Mouse (Mus musculus): ENCODE data around the gene Pnpo.

DNA sequence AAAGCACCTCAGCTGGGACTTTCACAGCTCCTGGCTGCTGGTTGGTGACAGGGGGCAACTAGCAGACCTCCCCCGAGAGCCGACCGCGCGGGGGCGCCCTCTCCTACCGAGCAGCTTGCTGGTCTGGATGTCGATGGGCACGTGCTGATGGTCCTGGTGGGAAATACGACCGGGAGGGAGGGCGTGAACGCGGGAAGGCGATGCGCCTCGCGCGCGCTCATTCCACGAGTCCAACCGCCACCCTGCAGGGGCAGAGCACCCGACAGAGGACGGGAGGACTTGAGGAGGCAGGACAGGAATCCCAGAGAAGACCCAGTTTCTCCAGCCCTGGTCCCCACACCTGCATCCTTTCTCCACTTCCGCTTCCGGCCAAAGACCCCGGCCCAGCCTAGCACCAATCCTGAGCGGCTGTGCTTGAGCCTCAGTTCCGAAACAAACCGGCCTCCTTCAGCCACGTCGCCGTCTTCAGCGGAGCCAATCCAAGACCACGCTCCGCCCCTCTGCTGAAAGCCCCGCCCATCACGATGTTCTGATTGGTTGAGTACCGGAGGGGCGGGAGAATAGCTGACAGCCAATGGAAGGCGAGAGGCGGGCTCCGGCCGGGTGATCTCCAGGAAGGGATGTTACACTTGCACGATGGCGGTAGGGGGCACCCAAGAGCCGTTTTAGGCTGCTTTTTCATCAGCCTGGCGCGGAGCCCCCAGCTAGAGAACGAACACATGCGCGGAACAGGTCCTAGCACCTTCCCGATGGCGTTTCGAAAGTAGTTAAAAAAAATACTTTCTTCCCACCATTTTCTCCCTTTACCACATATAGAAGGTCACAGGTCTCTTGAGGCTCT lies 27.5 kb downstream of the Pnpo start, which contains the start of gene Cdk5rap3:
- TF ChIP-seq CTCF (conservative IDR thresholded peaks at IDR 0.05; ENCODE audit: low read length) (peak; percentile 59), POU5F1 (IDR thresholded peaks at IDR 0.05; ENCODE audit: borderline replicate concordance, low read length) (no peak), NANOG (IDR thresholded peaks at IDR 0.05; ENCODE audit: borderline replicate concordance, low read length) (no peak)

Data from E14TG2a.4 (cell line).